Mouse (Mus musculus) lung, postnatal 4 days (tissue): ENCODE data around the gene Mfsd13b.

Experiments used
- DNase-seq, 2 experiments: peaks; one replicate each; pipeline ENCODE4 v3.0.0; 2021

Mfsd13b gene

DNA sequence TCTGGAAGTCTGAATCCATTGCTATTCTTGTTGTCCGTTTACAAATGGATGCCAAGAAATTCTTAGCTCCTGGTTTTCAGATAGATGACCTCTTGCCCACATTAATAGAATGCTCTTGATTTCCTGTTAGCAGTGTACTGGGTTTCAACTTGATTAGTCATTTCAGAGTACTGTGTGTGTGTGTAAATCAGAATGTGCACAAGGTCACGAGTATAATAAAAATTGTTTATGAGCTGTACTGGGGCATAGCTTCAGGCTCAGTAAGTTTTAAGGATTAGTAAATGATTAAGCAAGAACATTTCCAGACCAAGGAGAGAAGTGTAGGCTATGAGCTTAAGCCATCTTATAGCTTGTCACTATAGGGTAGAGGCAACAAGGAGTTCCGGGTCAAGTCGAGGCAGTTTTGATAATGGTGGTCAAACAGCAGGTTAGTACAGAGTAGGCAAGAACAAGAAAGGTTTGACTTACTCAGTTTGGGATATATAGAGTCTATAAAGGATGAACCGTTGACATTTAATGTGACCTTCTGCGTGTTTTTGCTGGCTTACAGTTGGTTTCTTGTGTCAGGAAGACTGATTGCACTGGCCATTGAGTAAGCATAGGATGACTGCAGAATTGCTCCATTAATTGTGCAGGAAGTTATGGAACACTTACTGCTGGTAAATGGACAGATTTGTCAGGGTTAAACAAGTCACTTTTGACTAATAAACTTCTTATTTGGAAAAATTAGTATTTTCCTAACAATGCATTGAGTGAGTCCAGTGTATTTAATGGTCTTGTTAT lies 63.6 kb downstream of the Mfsd13b start:
- DNase-seq, result no peak

DNA sequence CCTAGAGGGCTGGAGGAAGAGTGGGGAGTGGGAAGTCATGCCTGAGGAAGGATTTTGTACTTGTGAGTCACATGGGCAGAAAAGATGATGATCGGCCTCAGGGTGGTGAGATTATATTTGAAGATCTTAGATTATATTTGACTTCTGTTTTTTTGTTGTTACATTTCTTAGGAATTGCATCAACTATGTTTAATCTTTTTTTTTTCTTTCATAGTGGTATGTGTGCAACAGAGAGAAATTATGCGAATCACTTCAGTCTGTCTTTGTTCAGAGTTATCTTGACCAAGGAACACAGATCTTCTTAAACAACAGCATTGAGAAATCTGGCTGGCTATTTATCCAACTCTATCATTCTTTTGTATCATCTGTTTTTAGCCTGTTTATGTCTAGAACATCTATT lies 65.3 kb downstream of the Mfsd13b start:
- no peak for DNase-seq

DNA sequence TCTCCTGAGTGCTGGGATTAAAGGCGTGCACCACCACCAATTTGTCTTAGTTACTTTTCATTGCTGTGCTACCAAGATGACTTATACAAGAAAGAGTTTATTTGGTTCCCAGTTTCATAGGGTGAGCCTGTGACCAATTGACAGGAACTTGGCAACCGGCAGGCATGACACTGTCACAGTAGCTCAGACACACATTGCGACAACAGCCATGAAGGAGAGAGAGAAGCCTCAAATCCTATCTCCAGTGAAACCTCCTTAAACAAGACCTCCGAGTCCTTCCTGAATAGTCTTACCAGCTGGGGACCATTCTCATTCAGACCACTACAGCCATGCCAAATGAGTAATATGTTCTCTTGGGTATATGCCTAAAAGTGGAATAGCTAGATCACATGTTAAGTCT lies 70.8 kb downstream of the Mfsd13b start:
- peak in 1 of 2 experiments; percentile 45 for DNase-seq

- no peak for DNase-seq
Measured at GRCm38 (mm10) chr7:121059477-121060218, 77.3 kb downstream of the Mfsd13b start.

DNA sequence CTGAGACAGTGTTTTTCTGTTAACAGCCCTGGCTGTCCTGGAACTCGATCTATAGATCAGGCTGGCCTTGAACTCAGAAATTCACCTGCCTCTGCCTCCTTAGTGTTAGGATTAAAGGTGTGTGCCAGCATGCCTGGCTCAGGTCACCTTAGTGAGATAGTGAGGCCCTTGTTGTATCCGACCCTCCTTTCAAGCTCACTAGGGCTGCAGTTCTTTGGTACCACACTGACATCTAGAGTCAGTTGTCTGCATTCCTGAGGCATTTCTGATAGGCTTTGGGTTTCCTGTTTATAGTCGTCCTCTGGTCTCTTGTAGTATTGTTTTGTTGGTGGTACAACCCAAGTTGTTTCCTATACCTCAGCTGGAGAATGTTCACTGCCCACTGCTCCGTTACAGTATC lies 82.0 kb downstream of the Mfsd13b start:
- DNase-seq, result peak in 1 of 2 experiments; percentile 43
